Comparison of ENCODE assay signal across 8 mouse cellular contexts in the genomic region with DNA sequence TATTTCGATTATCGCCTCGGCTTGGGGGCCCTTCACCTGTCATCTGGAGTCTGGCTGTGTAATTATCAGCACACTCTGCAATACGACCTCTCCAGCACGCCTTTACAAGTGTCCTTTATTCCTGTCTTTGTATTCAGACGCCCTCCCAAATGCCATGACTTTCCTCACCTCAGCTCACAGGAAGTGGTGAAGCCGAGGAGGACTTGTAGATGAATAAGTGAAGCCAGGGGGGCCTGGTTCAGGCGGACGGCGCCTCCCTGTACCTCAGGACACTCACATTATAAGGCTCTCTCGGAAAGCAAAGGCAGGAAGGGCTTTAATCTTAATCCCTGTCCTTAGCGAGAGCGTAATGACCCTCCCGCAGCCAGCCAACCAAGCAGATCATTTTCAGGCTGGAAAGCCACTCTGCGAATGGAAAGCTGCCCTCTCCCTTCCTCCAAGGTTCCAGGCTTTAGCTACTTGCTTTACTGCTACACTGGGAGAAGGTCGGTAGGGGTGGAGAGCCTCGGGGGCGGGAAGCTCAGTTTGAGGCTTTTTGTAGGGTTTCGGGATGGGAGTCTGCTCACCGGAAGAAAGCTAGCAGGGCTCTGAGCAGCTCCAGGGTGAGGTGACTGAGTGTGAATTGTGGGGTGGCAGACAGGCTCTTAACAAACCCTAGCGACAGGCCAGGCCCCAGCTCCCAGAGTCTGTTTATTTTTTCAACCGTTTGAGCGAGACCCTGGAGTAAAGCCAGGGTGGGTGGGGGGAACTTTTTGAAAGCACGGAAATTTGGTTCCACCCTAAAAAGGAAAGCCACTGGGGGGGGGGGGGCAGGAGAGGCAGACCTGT. TPM values are rescaled to one million over a fixed set of nuclear protein-coding genes. Genes with fewer than 3 reads are reported as not detected.
DNase-seq lines count a peak whose midpoint lies in the region; ATAC-seq and TF ChIP-seq lines count a peak whose summit lies in the region.

No protein-coding gene starts in this region.

- ATAC-seq in midbrain, embryonic 12.5 days (ENCODE audit: low FRiP score, low read depth) = no peak

- peak overlapping the region; percentile 89 for H3K4me3 ChIP-seq in E14TG2a.4 (replicated peaks; ENCODE audit: low read length)
- H3K4me3 ChIP-seq in embryonic facial prominence, embryonic 10.5 days = peak overlapping the region; percentile 97
- H3K4me3 ChIP-seq in limb, embryonic 10.5 days = peak overlapping the region; percentile 91
- H3K4me3 ChIP-seq in midbrain, embryonic 12.5 days = peak overlapping the region; percentile 79

- H3K9ac ChIP-seq in midbrain, embryonic 12.5 days (replicated peaks) = peak overlapping the region; percentile 96

- H3K4me1 ChIP-seq in E14TG2a.4 (replicated peaks; ENCODE audit: low read depth, low read length) = peaks cover 89% of the 10 kb centered on the region
- peaks cover 79% of the 10 kb centered on the region for H3K4me1 ChIP-seq in embryonic facial prominence, embryonic 10.5 days
- peaks cover 60% of the 10 kb centered on the region for H3K4me1 ChIP-seq in limb, embryonic 10.5 days
- peaks cover 44% of the 10 kb centered on the region for H3K4me1 ChIP-seq in midbrain, embryonic 12.5 days

- peak; percentile 33 to 81 for DNase-seq in adrenal gland, adult (ENCODE audit: inconsistent age in 2 of 2, low spot score in 1 of 2)
- DNase-seq in adrenal gland, postnatal 25 days = no peak
- DNase-seq in embryonic facial prominence, embryonic 10.5 days (ENCODE audit: low spot score) = peak; percentile 60
- peak; percentile 71 to 77 for DNase-seq in heart, postnatal 10 days
- DNase-seq in limb, embryonic 10.5 days (ENCODE audit: low spot score) = peak; percentile 76
- DNase-seq in thymus, postnatal 4 days = peak; percentile 66

- H3K27ac ChIP-seq in embryonic facial prominence, embryonic 10.5 days (replicated peaks) = peak overlapping the region; percentile 99
- peak overlapping the region; percentile 99 for H3K27ac ChIP-seq in limb, embryonic 10.5 days
- peak overlapping the region; percentile 95 for H3K27ac ChIP-seq in midbrain, embryonic 12.5 days (replicated peaks)

- H3K36me3 ChIP-seq in E14TG2a.4 (ENCODE audit: insufficient read depth, low read length) = peaks cover 43% of the 10 kb centered on the region
- H3K36me3 ChIP-seq in embryonic facial prominence, embryonic 10.5 days (replicated peaks) = peaks cover 34% of the 10 kb centered on the region
- peaks cover 31% of the 10 kb centered on the region for H3K36me3 ChIP-seq in limb, embryonic 10.5 days
- H3K36me3 ChIP-seq in midbrain, embryonic 12.5 days = peaks cover 20% of the 10 kb centered on the region

- H3K4me2 ChIP-seq in midbrain, embryonic 12.5 days (replicated peaks) = peak overlapping the region; percentile 69

- intact Hi-C loops in heart, postnatal 10 days (cut with DNase I) = no loop called here

- TF ChIP-seq CTCF in E14TG2a.4 (conservative IDR thresholded peaks at IDR 0.05; ENCODE audit: low read length) = no peak

- peaks cover 5% of the 10 kb centered on the region; the same call in 1 of the 2 replicates for H3K27me3 ChIP-seq in E14TG2a.4 (ENCODE audit: insufficient read depth, low read length)
- peaks cover 21% of the 10 kb centered on the region for H3K27me3 ChIP-seq in embryonic facial prominence, embryonic 10.5 days (replicated peaks; ENCODE audit: low read depth, poor library complexity, severe bottlenecking)
- H3K27me3 ChIP-seq in limb, embryonic 10.5 days (ENCODE audit: low read depth, poor library complexity, severe bottlenecking) = peaks cover 17% of the 10 kb centered on the region
- H3K27me3 ChIP-seq in midbrain, embryonic 12.5 days = 0 out of 2 replicates have a peak, but pooled peaks cover 2% of the 10 kb centered on the region

- WGBS in embryonic facial prominence, embryonic 10.5 days = under 1% methylated on average over 24 of the region's 24 CpGs
- WGBS in limb, embryonic 10.5 days = under 1% methylated on average over 24 of the region's 24 CpGs
- WGBS in midbrain, embryonic 12.5 days = under 1% methylated on average over 24 of the region's 24 CpGs

- H3K9me3 ChIP-seq in E14TG2a.4 (ENCODE audit: low read length) = no peaks in the 10 kb centered on the region
- no peaks in the 10 kb centered on the region for H3K9me3 ChIP-seq in embryonic facial prominence, embryonic 10.5 days
- H3K9me3 ChIP-seq in limb, embryonic 10.5 days (replicated peaks) = no peaks in the 10 kb centered on the region
- H3K9me3 ChIP-seq in midbrain, embryonic 12.5 days = no peaks in the 10 kb centered on the region

RNA-seq across cellular contexts. Expression of gene Arhgef2, which starts 16.6 kb away (rescaled TPM):
- total RNA-seq in adrenal gland, postnatal 25 days (2021) = 35.4 and 35.9 TPM in 2 replicates
- 110 and 116 TPM in 2 replicates for polyA plus RNA-seq in embryonic facial prominence, embryonic 10.5 days (2016; fragmentation: Nextera tagmentation; extraction: Ambion mirVana)
- total RNA-seq in heart, postnatal 10 days (2021) = 10 to 100 TPM; 89.5 to 96.3 TPM
- 103 and 119 TPM in 2 replicates for polyA plus RNA-seq in limb, embryonic 10.5 days (2016; fragmentation: Nextera tagmentation; extraction: Ambion mirVana)
- 143 and 150 TPM in 2 replicates for polyA plus RNA-seq in midbrain, embryonic 12.5 days (2016; fragmentation: Nextera tagmentation; extraction: Ambion mirVana)

RNA-seq across cellular contexts. Expression of gene Rxfp4, which starts 30.6 kb away (rescaled TPM):
- not detected in 2 replicates for total RNA-seq in adrenal gland, postnatal 25 days (2021)
- not detected in 2 replicates for polyA plus RNA-seq in embryonic facial prominence, embryonic 10.5 days (2016; fragmentation: Nextera tagmentation; extraction: Ambion mirVana)
- not detected for total RNA-seq in heart, postnatal 10 days (2021)
- not detected in 2 replicates for polyA plus RNA-seq in limb, embryonic 10.5 days (2016; fragmentation: Nextera tagmentation; extraction: Ambion mirVana)
- not detected in 2 replicates for polyA plus RNA-seq in midbrain, embryonic 12.5 days (2016; fragmentation: Nextera tagmentation; extraction: Ambion mirVana)

RNA-seq across cellular contexts. Expression of gene Ssr2, which starts 46.7 kb away (rescaled TPM):
- 199 and 214 TPM in 2 replicates for total RNA-seq in adrenal gland, postnatal 25 days (2021)
- 229 and 231 TPM in 2 replicates for polyA plus RNA-seq in embryonic facial prominence, embryonic 10.5 days (2016; fragmentation: Nextera tagmentation; extraction: Ambion mirVana)
- total RNA-seq in heart, postnatal 10 days (2021) = 100 to 1,000 TPM; 127 to 130 TPM
- polyA plus RNA-seq in limb, embryonic 10.5 days (2016; fragmentation: Nextera tagmentation; extraction: Ambion mirVana) = 199 and 202 TPM in 2 replicates
- polyA plus RNA-seq in midbrain, embryonic 12.5 days (2016; fragmentation: Nextera tagmentation; extraction: Ambion mirVana) = 132 and 137 TPM in 2 replicates
